Mouse (Mus musculus) stomach, postnatal 0 days (tissue): ENCODE measurements around the gene Fbxo46. TPM values are rescaled to one million over a fixed set of nuclear protein-coding genes. Genes with fewer than 3 reads are reported as not detected.

ENCODE experiments used
- ATAC-seq: fragments of 200-750 bp; cut with Nextera tagmentation; 2 replicates; pipeline ENCODE4 v1.8.0; 2017; ENCODE audit not compliant: low FRiP score, low TSS enrichment
- DNase-seq: peaks from one replicate; pipeline ENCODE4 v3.0.0-alpha.2; 2016; ENCODE audit warnings: low spot score
- H3K27ac ChIP-seq: fragments of 300-500 bp; sonication (generic); replicated peaks from 2 replicates; pipeline ENCODE4 v1.5.1; 2014; ENCODE audit warnings: mild to moderate bottlenecking, control low read depth
- H3K27me3 ChIP-seq: fragments of 300-500 bp; sonication (generic); 2 replicates; pipeline ENCODE4 v1.6.1; 2014; ENCODE audit warnings: low read length; ENCODE audit not compliant: control insufficient read depth, insufficient read depth
- H3K36me3 ChIP-seq: fragments of 300-500 bp; sonication (generic); 2 replicates; pipeline ENCODE4 v1.6.1; 2014; ENCODE audit warnings: low read length, mixed read lengths; ENCODE audit not compliant: control insufficient read depth, insufficient read depth
- H3K4me1 ChIP-seq: fragments of 300-500 bp; sonication (generic); replicated peaks from 2 replicates; pipeline ENCODE4 v1.6.1; 2014; ENCODE audit warnings: antibody characterized with exemption; ENCODE audit not compliant: control insufficient read depth, insufficient read depth
- H3K4me2 ChIP-seq: fragments of 300-500 bp; sonication (generic); replicated peaks from 2 replicates; pipeline ENCODE4 v1.6.1; 2014; ENCODE audit warnings: low read depth, mild to moderate bottlenecking, control low read depth, moderate library complexity
- H3K4me3 ChIP-seq: fragments of 300-500 bp; sonication (generic); 2 replicates; pipeline ENCODE4 v1.5.1; 2014; ENCODE audit warnings: low read depth, low read length, control low read depth
- H3K9ac ChIP-seq: fragments of 300-500 bp; sonication (generic); 2 replicates; pipeline ENCODE4 v1.6.1; 2014; ENCODE audit warnings: mild to moderate bottlenecking, low read length, control low read depth, mixed read lengths
- H3K9me3 ChIP-seq: fragments of 300-500 bp; sonication (generic); 2 replicates; pipeline ENCODE4 v1.6.1; 2016; ENCODE audit warnings: low read length; ENCODE audit not compliant: control insufficient read depth
- CTCF ChIP-seq: IDR thresholded peaks from 2 replicates; pipeline ENCODE4 v1.5.1; 2016; ENCODE audit warnings: antibody characterized with exemption, low read depth, mild to moderate bottlenecking, moderate library complexity
- EP300 ChIP-seq: optimal IDR thresholded peaks from 2 replicates; pipeline ENCODE3; 2016; ENCODE audit warnings: antibody characterized with exemption
- WGBS: fragments of 180-500 bp; shearing (Covaris S2); extraction: QIAGEN DNeasy Blood & Tissue Kit; methylation state at CpG from one replicate; pipeline ENCODE4 v1.1.7; 2014; 5-methylcytosine and 5-hydroxymethylcytosine counted together
- polyA plus RNA-seq: library from polyadenylated mRNA; unstranded; fragments of >200 nt; fragmentation: Nextera tagmentation; extraction: Ambion mirVana; gene quantifications from 2 replicates; pipeline ENCODE4 v1.2.1, GENCODE M21; 2015

Gene Fbxo46
- polyA plus RNA-seq, 1 experiment from 2014 or later = 6.7 TPM

- DNase-seq (no peak), ATAC-seq (no peak)
- TF ChIP-seq CTCF (no peak), EP300 (no peak)
- H3K36me3 ChIP-seq = peaks cover 14% of the 10 kb centered on the region; the same call in 1 of the 2 replicates
- H3K9me3 ChIP-seq = no peaks in the 10 kb centered on the region
- H3K4me3 ChIP-seq = no peak overlapping the region
- WGBS = 68% methylated on average over 18 of the region's 18 CpGs
- H3K4me1 ChIP-seq = peaks cover 15% of the 10 kb centered on the region
- H3K4me2 ChIP-seq = peak overlapping the region; percentile 69; the same call in 1 of the 2 replicates
- no peak overlapping the region for H3K27ac ChIP-seq
- H3K9ac ChIP-seq = no peak overlapping the region
- no peaks in the 10 kb centered on the region for H3K27me3 ChIP-seq
These were observed 32.9 kb upstream of the Fbxo46 start for GRCm38 (mm10) chr7:19086760-19087159.

GRCm38 (mm10) chr7:19088813-19089212 is 30.8 kb upstream of the Fbxo46 start:
- peaks cover 12% of the 10 kb centered on the region; the same call in 1 of the 2 replicates for H3K36me3 ChIP-seq
- 44% methylated on average over 10 of the region's 10 CpGs for WGBS
- no peak overlapping the region for H3K9ac ChIP-seq
- H3K27me3 ChIP-seq = no peaks in the 10 kb centered on the region
- TF ChIP-seq EP300 = no peak
- TF ChIP-seq CTCF = peak; percentile 86
- no peak overlapping the region for H3K27ac ChIP-seq
- DNase-seq (peak; percentile 71), ATAC-seq (no peak)
- H3K4me3 ChIP-seq = no peak overlapping the region
- H3K4me2 ChIP-seq = no peak overlapping the region
- H3K9me3 ChIP-seq = no peaks in the 10 kb centered on the region
- H3K4me1 ChIP-seq = peaks cover 6% of the 10 kb centered on the region; the same call in 1 of the 2 replicates

- H3K27ac ChIP-seq = no peak overlapping the region
- H3K4me1 ChIP-seq = peaks cover 7% of the 10 kb centered on the region; the same call in 1 of the 2 replicates
- 67% methylated on average over 17 of the region's 17 CpGs for WGBS
- no peak overlapping the region for H3K4me3 ChIP-seq
- TF ChIP-seq EP300 = no peak
- H3K9me3 ChIP-seq = no peaks in the 10 kb centered on the region
- DNase-seq = no peak
- H3K4me2 ChIP-seq = peak overlapping the region; percentile 83; the same call in 1 of the 2 replicates
- no peaks in the 10 kb centered on the region for H3K27me3 ChIP-seq
- H3K9ac ChIP-seq = no peak overlapping the region
- peaks cover 11% of the 10 kb centered on the region; the same call in 1 of the 2 replicates for H3K36me3 ChIP-seq
- ATAC-seq = no peak
These were observed 27.7 kb upstream of the Fbxo46 start for GRCm38 (mm10) chr7:19091913-19092312.

GRCm38 (mm10) chr7:19092381-19093173 is 27.1 kb upstream of the Fbxo46 start:
- ATAC-seq (peak; percentile 8), DNase-seq (peak; percentile 53)
- peak overlapping the region; percentile 45 for H3K9ac ChIP-seq
- peaks cover 7% of the 10 kb centered on the region; the same call in 1 of the 2 replicates for H3K4me1 ChIP-seq
- H3K4me3 ChIP-seq = peak overlapping the region; percentile 70
- H3K27me3 ChIP-seq = no peaks in the 10 kb centered on the region
- peak overlapping the region; percentile 83 for H3K4me2 ChIP-seq
- no peaks in the 10 kb centered on the region for H3K9me3 ChIP-seq
- H3K36me3 ChIP-seq = peaks cover 14% of the 10 kb centered on the region; the same call in 1 of the 2 replicates
- WGBS = 9% methylated on average over 36 of the region's 38 CpGs
- no peak for TF ChIP-seq EP300
- TF ChIP-seq CTCF = no peak
- peak overlapping the region; percentile 65 for H3K27ac ChIP-seq

- H3K9me3 ChIP-seq = no peaks in the 10 kb centered on the region
- WGBS = 0% methylated on average over 9 of the region's 15 CpGs
- DNase-seq (peak; percentile 91), ATAC-seq (peak; percentile 70)
- H3K9ac ChIP-seq = peak overlapping the region; percentile 45
- peak overlapping the region; percentile 83 for H3K4me2 ChIP-seq
- no peak for TF ChIP-seq EP300
- TF ChIP-seq CTCF = peak; percentile 93
- H3K27ac ChIP-seq = peak overlapping the region; percentile 65
- peak overlapping the region; percentile 70 for H3K4me3 ChIP-seq
- H3K27me3 ChIP-seq = no peaks in the 10 kb centered on the region
- peaks cover 7% of the 10 kb centered on the region; the same call in 1 of the 2 replicates for H3K4me1 ChIP-seq
- peaks cover 14% of the 10 kb centered on the region; the same call in 1 of the 2 replicates for H3K36me3 ChIP-seq
These were observed 26.5 kb upstream of the Fbxo46 start for GRCm38 (mm10) chr7:19093174-19093521.
